In genomic region chr2:163350443-163350842, GRCm38 (mm10) we compare ENCODE assay signal across 12 mouse cellular contexts. TPM values are rescaled to one million over a fixed set of nuclear protein-coding genes. Genes with fewer than 3 reads are reported as not detected.
DNase-seq lines count a peak whose midpoint lies in the region; ATAC-seq and TF ChIP-seq lines count a peak whose summit lies in the region.
"Had no signal": no experiment of that assay in that cellular context is flagged by ENCODE, and none has a peak within 500 bp of the region (broad histone marks: within the 10 kb centered on the region; RNA-seq: fewer than 3 reads in every experiment).

No protein-coding gene starts in this region.

- no peaks in the 10 kb centered on the region for H3K36me3 ChIP-seq in midbrain, embryonic 11.5 days (ENCODE audit: control insufficient read depth, insufficient read depth, low read length)
- no peaks in the 10 kb centered on the region for H3K36me3 ChIP-seq in midbrain, embryonic 10.5 days
- no peaks in the 10 kb centered on the region for H3K36me3 ChIP-seq in stomach, embryonic 15.5 days

- no peak for ATAC-seq in midbrain, embryonic 11.5 days (ENCODE audit: low FRiP score)
- ATAC-seq in stomach, embryonic 15.5 days (ENCODE audit: insufficient read depth, low FRiP score, low read depth) = no peak

- WGBS in midbrain, embryonic 11.5 days = 63% methylated on average over 5 of the region's 5 CpGs
- WGBS in midbrain, embryonic 10.5 days = 51% methylated on average over 5 of the region's 5 CpGs
- 48% methylated on average over 5 of the region's 5 CpGs for WGBS in stomach, embryonic 15.5 days

- no peaks in the 10 kb centered on the region for H3K4me1 ChIP-seq in midbrain, embryonic 11.5 days (ENCODE audit: control insufficient read depth, insufficient read depth, low read length)
- H3K4me1 ChIP-seq in midbrain, embryonic 10.5 days = peaks cover 30% of the 10 kb centered on the region
- peaks cover 9% of the 10 kb centered on the region; the same call in 1 of the 2 replicates for H3K4me1 ChIP-seq in stomach, embryonic 15.5 days

- peak; percentile 55 for TF ChIP-seq CTCF in gastrocnemius, adult 2 months (IDR thresholded peaks at IDR 0.05)

- no peak overlapping the region for H3K4me3 ChIP-seq in gastrocnemius, adult 2 months
- no peak overlapping the region for H3K4me3 ChIP-seq in midbrain, embryonic 11.5 days (ENCODE audit: low read depth, low read length)
- H3K4me3 ChIP-seq in midbrain, embryonic 10.5 days = no peak overlapping the region
- H3K4me3 ChIP-seq in stomach, embryonic 15.5 days (replicated peaks) = no peak overlapping the region
- H3K4me3 ChIP-seq: erythroblast, embryonic 14.5 days had no signal

- no peak for DNase-seq in gastrocnemius, adult 2 months
- no peak for DNase-seq in gastrocnemius, postnatal 25 days
- DNase-seq in midbrain, embryonic 11.5 days (ENCODE audit: low spot score, missing footprints) = peak; percentile 47
- DNase-seq in midbrain, embryonic 10.5 days (ENCODE audit: low spot score) = no peak
- DNase-seq in liver = peak; percentile 76
- DNase-seq in adrenal gland, postnatal 25 days = no peak
- DNase-seq in right cerebral cortex, postnatal 25 days = no peak
- DNase-seq: cerebellum, postnatal 14 days; midbrain, embryonic 14.5 days had no signal

- no peaks in the 10 kb centered on the region for H3K9me3 ChIP-seq in midbrain, embryonic 11.5 days (ENCODE audit: control insufficient read depth, low read length)
- no peaks in the 10 kb centered on the region for H3K9me3 ChIP-seq in midbrain, embryonic 10.5 days (replicated peaks)
- no peaks in the 10 kb centered on the region for H3K9me3 ChIP-seq in stomach, embryonic 15.5 days

- H3K27me3 ChIP-seq in midbrain, embryonic 11.5 days (ENCODE audit: control insufficient read depth, insufficient read depth, low read length) = no peaks in the 10 kb centered on the region
- H3K27me3 ChIP-seq in midbrain, embryonic 10.5 days (ENCODE audit: low read depth, poor library complexity, severe bottlenecking) = no peaks in the 10 kb centered on the region; the same call in 1 of the 2 replicates
- H3K27me3 ChIP-seq in stomach, embryonic 15.5 days (replicated peaks) = no peaks in the 10 kb centered on the region

- intact Hi-C loops in gastrocnemius, adult 2 months (cut with DNase I) = no loop called here

- no peak overlapping the region for H3K4me2 ChIP-seq in midbrain, embryonic 11.5 days
- H3K4me2 ChIP-seq in stomach, embryonic 15.5 days = no peak overlapping the region

- no peak overlapping the region for H3K9ac ChIP-seq in midbrain, embryonic 11.5 days (ENCODE audit: low read length)
- H3K9ac ChIP-seq in stomach, embryonic 15.5 days = no peak overlapping the region

- H3K27ac ChIP-seq in gastrocnemius, adult 2 months = peak overlapping the region; percentile 92
- H3K27ac ChIP-seq in midbrain, embryonic 11.5 days (ENCODE audit: low read depth, low read length) = no peak overlapping the region
- H3K27ac ChIP-seq in midbrain, embryonic 10.5 days (replicated peaks) = no peak overlapping the region
- peak overlapping the region; percentile 85; the same call in 1 of the 2 replicates for H3K27ac ChIP-seq in stomach, embryonic 15.5 days

RNA-seq across cellular contexts. Expression of gene Jph2, which starts 47.4 kb away (rescaled TPM):
- 100 to 1,000 TPM; 424 to 437 TPM for total RNA-seq in gastrocnemius, adult 2 months (2021)
- 100 to 1,000 TPM; 424 to 451 TPM for total RNA-seq in gastrocnemius, postnatal 25 days (2021)
- 0.19 TPM in 2 replicates for polyA plus RNA-seq in midbrain, embryonic 11.5 days (2014; fragmentation: Nextera tagmentation; extraction: Ambion mirVana)
- polyA plus RNA-seq in midbrain, embryonic 10.5 days (2016; fragmentation: Nextera tagmentation; extraction: Ambion mirVana) = 0.32 and 0.59 TPM in 2 replicates
- polyA plus RNA-seq in stomach, embryonic 15.5 days (2015; fragmentation: Nextera tagmentation; extraction: Ambion mirVana) = 12.7 and 13.1 TPM in 2 replicates
- 2.7 and 2.8 TPM in 2 replicates for total RNA-seq in adrenal gland, postnatal 25 days (2021)
- total RNA-seq: hematopoietic stem cell, adult 5-6 weeks had no signal
- polyA plus RNA-seq: erythroblast, embryonic 14.5 days had no signal

Comparison
In these comparisons a context has a peak if more than half of its experiments do, and no peak if none do; other contexts are left out.
1. DNase-seq: peak in midbrain, embryonic 11.5 days (single experiment) and liver (single experiment); none in gastrocnemius, adult 2 months (single experiment), gastrocnemius, postnatal 25 days (single experiment), midbrain, embryonic 10.5 days (single experiment), adrenal gland, postnatal 25 days (single experiment) and right cerebral cortex, postnatal 25 days (single experiment).
2. H3K27ac ChIP-seq: peak in gastrocnemius, adult 2 months (single experiment) and stomach, embryonic 15.5 days (single experiment); none in midbrain, embryonic 11.5 days (single experiment) and midbrain, embryonic 10.5 days (single experiment).
3. RNA of gene Jph2, which starts 47.4 kb away (total RNA-seq): 424 to 451 TPM in gastrocnemius, postnatal 25 days and 424 to 437 TPM in gastrocnemius, adult 2 months; 2.7 to 2.8 TPM in adrenal gland, postnatal 25 days; every median in the first group is over 100 times any median in the second.